Mouse (Mus musculus) liver, postnatal 0 days (tissue): ENCODE data around the gene Bcl2l10.

Experiments used
- CTCF ChIP-seq: sonication (generic); IDR thresholded peaks from 2 replicates; pipeline ENCODE4 v1.5.1; 2016; ENCODE audit warnings: antibody characterized with exemption, low read depth
- EP300 ChIP-seq: IDR thresholded peaks from 2 replicates; pipeline ENCODE4 v1.6.1; 2016; ENCODE audit warnings: antibody characterized with exemption, low read depth, mild to moderate bottlenecking

DNA sequence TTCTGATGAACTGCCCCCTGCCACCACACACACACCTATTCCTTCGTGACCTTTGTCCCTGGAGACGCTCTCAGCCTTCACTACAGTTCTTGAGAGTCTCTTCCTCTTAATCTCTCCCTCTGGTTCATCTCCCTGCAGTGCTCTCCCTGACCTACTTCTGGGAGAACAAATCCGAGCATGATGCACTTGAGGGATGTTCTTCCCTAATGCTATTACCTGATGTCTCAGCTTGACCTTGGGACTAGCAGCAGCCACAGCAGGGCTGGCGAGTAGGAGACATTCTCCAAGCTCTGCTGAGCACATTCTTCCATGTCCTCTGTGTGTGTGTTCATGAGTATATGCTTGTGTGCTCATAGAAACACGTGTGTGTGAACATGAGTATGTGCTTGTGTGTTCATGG, 38.9 kb upstream of the Bcl2l10 start:
- no peak for TF ChIP-seq CTCF
- TF ChIP-seq EP300: no peak
